Mouse (Mus musculus) layer of hippocampus, postnatal 10 days (tissue): ENCODE measurements at regions not wholly inside any gene's neighbourhood (a gene's known extent, or its start where the extent isn't known, plus 50 kb on each side); places are given as distances from the start of the nearest gene placed in this dataset.

ENCODE experiments used
- DNase-seq, 2 experiments: peaks; one replicate each; pipeline ENCODE4 v3.0.0; 2021; ENCODE audit warnings: low spot score in 2 of 2

DNA sequence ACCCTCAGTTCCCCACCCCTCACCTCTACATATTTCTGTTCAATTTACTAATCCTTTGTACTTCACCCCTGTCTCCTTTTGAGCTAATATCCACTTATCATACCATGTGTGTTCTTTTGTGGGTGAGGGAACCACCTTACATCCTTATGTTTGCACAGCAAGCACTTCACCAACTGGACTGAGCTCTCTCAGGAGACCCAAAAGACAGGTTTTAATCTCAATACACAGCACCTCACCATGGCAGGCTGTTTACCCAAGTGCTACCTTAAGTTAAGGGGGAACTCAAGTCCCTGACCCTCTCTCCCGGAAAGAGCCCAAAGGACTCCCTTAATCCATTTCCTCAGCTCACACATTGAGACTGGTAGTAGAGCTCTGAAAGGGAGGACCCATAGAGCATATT is 62.3 kb upstream of the Agr3 start:
- DNase-seq = no peak

GRCm38 (mm10) chr12:35853159-35853558 is 72.3 kb upstream of the Agr3 start:
- peak; percentile 15 to 27 for DNase-seq

GRCm38 (mm10) chr12:35846905-35847610 is 78.4 kb upstream of the Agr3 start:
- DNase-seq = peak in 1 of 2 experiments; percentile 26

DNA sequence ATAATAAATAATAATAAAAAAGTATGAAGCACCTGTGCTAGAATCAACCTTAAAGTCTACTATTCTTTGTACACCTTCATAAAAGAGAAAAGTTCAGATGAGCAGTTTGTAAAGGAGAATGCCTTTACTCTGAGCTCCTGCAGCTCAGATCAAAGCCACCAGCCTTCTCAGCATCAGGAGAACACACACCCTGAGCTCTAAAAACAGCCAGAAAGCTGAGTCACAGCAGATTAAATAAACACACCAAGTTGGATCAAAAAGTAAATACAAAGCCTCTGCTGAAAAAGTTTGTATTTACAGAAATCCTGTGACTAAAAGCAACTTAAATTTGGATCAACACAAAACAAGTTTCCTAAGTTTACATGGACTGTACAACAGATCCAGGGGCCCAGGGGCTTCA is 88.5 kb upstream of the Agr3 start:
- no peak for DNase-seq

DNA sequence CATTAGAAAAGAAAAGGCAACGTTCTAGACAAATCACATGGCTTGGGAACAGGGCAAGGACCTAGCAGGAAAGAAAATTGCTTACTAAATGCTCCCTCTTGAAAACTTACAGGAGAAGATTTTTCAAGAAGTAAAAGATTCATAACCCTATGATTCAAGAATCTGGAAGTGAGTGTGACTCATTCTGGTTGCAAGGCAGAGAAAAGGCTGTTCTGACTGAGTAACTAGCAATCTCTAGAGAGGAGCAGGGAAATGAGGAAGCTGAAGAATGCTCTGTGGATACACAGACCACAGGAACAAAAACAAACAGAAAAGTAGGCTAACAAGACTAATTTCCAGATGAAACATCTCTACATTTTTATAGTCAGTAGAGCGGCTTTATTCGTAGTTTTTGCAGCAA is 92.1 kb upstream of the Agr3 start:
- DNase-seq = no peak

- no peak for DNase-seq
Observed at GRCm38 (mm10) chr12:35831922-35832512, 93.4 kb upstream of the Agr3 start.

DNA sequence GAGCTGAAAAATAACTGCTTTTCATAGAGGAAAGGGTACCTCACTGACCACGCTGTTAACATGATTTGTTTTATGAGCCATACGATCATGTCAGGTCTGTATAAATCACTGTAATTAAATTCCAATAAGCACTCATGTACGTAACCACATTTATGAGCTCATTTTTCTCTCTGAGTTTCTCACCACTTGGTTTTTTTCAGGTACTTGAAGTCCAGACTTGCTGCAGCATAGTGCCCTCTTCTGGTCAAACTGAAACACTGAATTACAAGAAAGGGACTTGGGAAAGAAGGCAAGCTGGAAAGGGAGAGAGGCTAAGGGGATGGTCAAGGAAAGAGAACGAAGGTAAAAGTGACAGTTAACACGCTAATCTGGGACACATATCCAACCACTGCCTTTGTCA is 94.2 kb upstream of the Agr3 start:
- DNase-seq = peak; percentile 19 to 34

GRCm38 (mm10) chr12:35827797-35828196 is 97.6 kb upstream of the Agr3 start:
- no peak for DNase-seq

DNA sequence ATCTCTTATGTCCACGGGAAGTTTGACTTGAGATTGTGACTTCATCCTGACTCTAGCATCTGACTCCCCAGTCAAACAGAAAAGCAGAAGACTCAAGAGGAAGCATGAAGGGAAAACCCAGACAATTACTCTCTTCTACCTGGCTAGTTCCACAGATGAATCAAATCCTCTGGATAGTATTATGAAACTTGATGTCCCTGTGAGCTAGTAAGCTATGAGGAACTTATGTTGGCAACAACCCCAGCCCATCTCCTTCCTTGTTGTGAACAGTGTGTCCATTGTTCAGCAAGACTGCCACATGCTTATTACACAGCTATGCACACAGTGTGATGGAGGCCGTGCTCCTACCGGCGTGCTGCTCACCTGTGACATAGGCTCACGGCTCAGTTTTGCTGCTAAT is 98.4 kb upstream of the Agr3 start:
- no peak for DNase-seq

GRCm38 (mm10) chr12:35824587-35824987 is 100.8 kb upstream of the Agr3 start:
- DNase-seq = no peak

GRCm38 (mm10) chr12:35799261-35799660 is 126.2 kb upstream of the Agr3 start:
- no peak for DNase-seq

DNA sequence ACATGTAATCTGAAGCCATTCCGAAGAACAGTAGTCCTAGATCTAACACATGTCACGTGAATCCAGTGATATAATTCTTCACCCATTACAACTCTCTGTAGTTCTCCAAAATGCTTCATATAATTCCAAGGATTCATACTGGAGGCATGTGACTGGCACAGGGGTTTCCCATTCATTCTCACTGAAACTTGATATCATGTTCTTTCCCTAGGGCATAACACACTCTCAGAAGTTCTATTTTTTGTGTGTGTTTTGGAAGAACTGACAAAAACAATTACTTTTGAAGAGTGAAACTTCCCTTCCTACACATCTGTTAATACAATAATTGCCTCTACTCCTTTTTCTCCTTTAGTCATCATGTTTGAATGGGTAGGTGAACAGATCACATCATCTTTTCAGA is 150.0 kb upstream of the Agr3 start:
- DNase-seq = no peak

GRCm38 (mm10) chr12:35770387-35771024 is 154.9 kb upstream of the Agr3 start:
- no peak for DNase-seq

GRCm38 (mm10) chr12:35758916-35759315 is 166.5 kb upstream of the Agr3 start:
- no peak for DNase-seq

DNA sequence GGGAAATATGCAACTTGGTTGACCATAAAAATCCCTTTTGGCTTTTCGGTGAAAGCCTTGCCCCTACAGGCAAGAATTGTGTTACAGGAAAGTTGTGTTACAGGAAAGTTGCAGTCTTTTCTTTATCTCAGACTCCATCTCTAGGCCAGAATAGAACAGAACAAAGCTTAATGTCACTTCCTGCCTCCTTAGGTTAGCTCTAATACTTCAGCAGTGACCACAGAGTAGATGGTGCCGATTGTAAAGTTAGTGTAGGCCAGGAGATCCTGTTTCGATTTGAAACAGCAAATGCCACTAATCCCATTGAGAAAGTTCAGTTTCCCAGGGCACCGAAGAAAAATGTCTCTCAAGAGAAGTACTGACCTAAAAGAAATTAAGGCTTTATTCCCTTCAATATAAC is 170.3 kb upstream of the Agr3 start:
- DNase-seq = no peak

- no peak for DNase-seq
Observed at GRCm38 (mm10) chr12:35747997-35748396, 177.4 kb upstream of the Agr3 start.

GRCm38 (mm10) chr12:35746691-35747299 is 178.6 kb upstream of the Agr3 start:
- no peak for DNase-seq

- no peak for DNase-seq
Observed at GRCm38 (mm10) chr12:35742729-35743128, 182.7 kb upstream of the Agr3 start.

GRCm38 (mm10) chr12:35736427-35736826 is 189.0 kb upstream of the Agr3 start:
- DNase-seq = no peak

GRCm38 (mm10) chr12:35735002-35735401 is 190.4 kb upstream of the Agr3 start:
- no peak for DNase-seq

DNA sequence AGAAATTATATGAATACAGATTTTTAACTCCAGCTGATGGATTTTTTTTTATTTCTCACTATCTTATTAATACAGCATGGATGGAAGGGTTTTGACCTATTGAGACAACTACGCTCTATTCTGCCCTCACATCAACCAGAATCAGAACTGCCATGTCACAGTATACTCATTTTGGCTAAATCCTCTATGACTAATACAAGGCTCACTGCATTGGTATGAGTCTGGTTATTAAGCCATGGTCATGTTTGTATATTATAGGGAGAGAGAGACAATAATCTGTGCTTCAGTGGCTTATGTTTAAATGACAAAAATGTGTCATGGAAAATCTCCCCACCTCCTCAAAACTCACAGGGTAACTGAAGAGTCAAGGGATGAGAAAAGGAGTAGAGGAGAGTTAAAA is 191.0 kb upstream of the Agr3 start:
- no peak for DNase-seq

DNA sequence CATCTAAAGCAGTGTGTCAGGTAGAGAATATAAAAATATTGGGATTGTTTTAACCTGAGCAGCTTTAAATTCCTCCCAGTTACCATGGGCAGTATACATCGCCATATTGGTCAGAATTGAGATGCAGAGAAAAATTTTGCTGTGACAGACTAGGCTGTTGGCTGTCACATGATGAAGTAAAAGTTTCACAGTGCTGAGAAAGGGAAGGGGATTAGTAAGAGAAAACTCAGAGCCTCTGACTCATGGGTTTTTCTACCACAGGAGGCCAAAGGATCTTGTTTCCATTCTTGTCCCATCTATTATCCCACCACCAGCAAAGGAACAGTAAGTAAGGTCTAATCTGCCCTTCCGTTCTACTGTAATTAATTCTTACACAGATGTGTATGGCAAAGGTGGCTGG is 191.8 kb upstream of the Agr3 start:
- no peak for DNase-seq
